Mouse (Mus musculus) frontal cortex, postnatal 36 days (tissue): ENCODE results near the gene Olfr985.

ENCODE experiments used
- DNase-seq, 2 experiments: peaks; one replicate each; pipeline ENCODE4 v3.0.0; 2022; ENCODE audit warnings: low spot score in 2 of 2

Olfr985 gene

GRCm38 (mm10) chr9:40130084-40130483, at the start of gene Olfr985:
Gene Olfr985, minus strand, starts transcription at chr9:40130184.
- no peak for DNase-seq

GRCm38 (mm10) chr9:40177017-40177416, 47.0 kb upstream of the Olfr985 start:
- DNase-seq, result no peak

GRCm38 (mm10) chr9:40166446-40166845, 36.5 kb upstream of the Olfr985 start:
- no peak for DNase-seq

- no peak for DNase-seq
These were observed 25.2 kb upstream of the Olfr985 start for GRCm38 (mm10) chr9:40155118-40155644.

- DNase-seq, result no peak
These were observed 11.6 kb upstream of the Olfr985 start for GRCm38 (mm10) chr9:40141544-40141943.

GRCm38 (mm10) chr9:40139484-40139883, 9.5 kb upstream of the Olfr985 start:
- no peak for DNase-seq

- DNase-seq, result no peak
These were observed 7.2 kb upstream of the Olfr985 start for GRCm38 (mm10) chr9:40136987-40137688.

- DNase-seq, result no peak
These were observed 572 bp upstream of the Olfr985 start for GRCm38 (mm10) chr9:40130556-40130955.

GRCm38 (mm10) chr9:40117287-40117659, 12.7 kb downstream of the Olfr985 start:
- no peak for DNase-seq

GRCm38 (mm10) chr9:40116645-40117286, 13.2 kb downstream of the Olfr985 start:
- DNase-seq, result peak; percentile 18 to 47

- DNase-seq, result no peak
These were observed 15.9 kb downstream of the Olfr985 start, which contains the start of gene Olfr984 for GRCm38 (mm10) chr9:40114106-40114505. Gene Olfr984, minus strand, starts transcription at chr9:40114206.

GRCm38 (mm10) chr9:40094769-40095168, 35.2 kb downstream of the Olfr985 start:
- DNase-seq, result no peak

GRCm38 (mm10) chr9:40093495-40093894, 36.5 kb downstream of the Olfr985 start, which contains the start of gene Olfr983:
Gene Olfr983, minus strand, starts transcription at chr9:40093595.
- no peak for DNase-seq
